ENCODE assay signal across 8 mouse cellular contexts in genomic region chr19:32107771-32108306, GRCm38 (mm10). TPM values are rescaled to one million over a fixed set of nuclear protein-coding genes. Genes with fewer than 3 reads are reported as not detected.
A peak's percentile ranks its signal among the peaks of the same experiment; 100 is the strongest.
DNase-seq lines count a peak whose midpoint lies in the region; ATAC-seq and TF ChIP-seq lines count a peak whose summit lies in the region.

TSS of gene Asah2 (minus strand) at chr19:32108211.

- H3K9ac ChIP-seq in hindbrain, embryonic 11.5 days (ENCODE audit: low read depth, low read length) = peak within 1 kb of the TSS; percentile 70
- peak within 1 kb of the TSS; percentile 77 for H3K9ac ChIP-seq in lung, postnatal 0 days (replicated peaks; ENCODE audit: low read depth)

- no peaks in the 10 kb centered on the region for H3K27me3 ChIP-seq in hindbrain, embryonic 11.5 days (ENCODE audit: control insufficient read depth, insufficient read depth, low read length)
- no peaks in the 10 kb centered on the region for H3K27me3 ChIP-seq in lung, postnatal 0 days (replicated peaks; ENCODE audit: insufficient read depth, low read length)

- no peaks in the 10 kb centered on the region for H3K36me3 ChIP-seq in hindbrain, embryonic 11.5 days (ENCODE audit: control insufficient read depth, insufficient read depth, low read length)
- H3K36me3 ChIP-seq in lung, postnatal 0 days (ENCODE audit: insufficient read depth, low read length) = no peaks in the 10 kb centered on the region

- H3K9me3 ChIP-seq in hindbrain, embryonic 11.5 days (ENCODE audit: control insufficient read depth, low read length) = no peaks in the 10 kb centered on the region
- no peaks in the 10 kb centered on the region for H3K9me3 ChIP-seq in lung, postnatal 0 days (ENCODE audit: low read length)

- H3K4me1 ChIP-seq in hindbrain, embryonic 11.5 days (replicated peaks; ENCODE audit: control insufficient read depth, insufficient read depth, low read length) = no peaks in the 10 kb centered on the region
- peaks cover 9% of the 10 kb centered on the region; the same call in 1 of the 2 replicates for H3K4me1 ChIP-seq in lung, postnatal 0 days (ENCODE audit: insufficient read depth, low read depth, low read length)

- peak within 1 kb of the TSS; percentile 46 for H3K4me3 ChIP-seq in hindbrain, embryonic 11.5 days (ENCODE audit: low read depth, low read length)
- peak within 1 kb of the TSS; percentile 71 for H3K4me3 ChIP-seq in lung, postnatal 0 days (ENCODE audit: low read depth, low read length)

- WGBS in hindbrain, embryonic 11.5 days = under 1% methylated on average over 28 of the region's 28 CpGs
- WGBS in lung, postnatal 0 days = under 1% methylated on average over 20 of the region's 28 CpGs

- no peak for TF ChIP-seq EP300 in lung, postnatal 0 days (IDR thresholded peaks at IDR 0.05)

- H3K4me2 ChIP-seq in hindbrain, embryonic 11.5 days (replicated peaks; ENCODE audit: low read depth, low read length) = peak within 1 kb of the TSS; percentile 53
- peak within 1 kb of the TSS; percentile 61 for H3K4me2 ChIP-seq in lung, postnatal 0 days (replicated peaks; ENCODE audit: low read depth, low read length)

- TF ChIP-seq CTCF in lung, postnatal 0 days (IDR thresholded peaks at IDR 0.05) = peak; percentile 62

- no peak within 1 kb of the TSS for H3K27ac ChIP-seq in hindbrain, embryonic 11.5 days (ENCODE audit: low read depth, low read length)
- peak within 1 kb of the TSS; percentile 98 for H3K27ac ChIP-seq in lung, postnatal 0 days (ENCODE audit: low read length)

- DNase-seq in Muller cell, postnatal 12 days (ENCODE audit: inconsistent ontology term) = peak; percentile 84
- peak; percentile 27 for DNase-seq in cerebellum, adult 9-10 months
- DNase-seq in hindbrain, embryonic 11.5 days (ENCODE audit: low spot score) = peak; percentile 77
- DNase-seq in layer of hippocampus, postnatal 10 days (ENCODE audit: low spot score in 2 of 2) = peak; percentile 70 to 77
- DNase-seq in lung, postnatal 0 days (ENCODE audit: low spot score) = peak; percentile 94
- peak; percentile 60 for DNase-seq in ovary, postnatal 14 days (ENCODE audit: low spot score)
- peak; percentile 78 for DNase-seq in thymus, postnatal 14 days

- ATAC-seq in frontal cortex, adult (ENCODE audit: low TSS enrichment) = peak; percentile 98
- ATAC-seq in hindbrain, embryonic 11.5 days (ENCODE audit: low FRiP score) = peak; percentile 93
- peak; percentile 95 for ATAC-seq in lung, postnatal 0 days

RNA-seq across cellular contexts. Expression of gene Asah2, which starts in this region (rescaled TPM):
- 0.57 and 0.59 TPM in 2 replicates for polyA plus RNA-seq in hindbrain, embryonic 11.5 days (2014; fragmentation: Nextera tagmentation; extraction: Ambion mirVana)
- total RNA-seq in layer of hippocampus, postnatal 10 days (2021) = 1 to 10 TPM; 5.5 to 6.2 TPM
- polyA plus RNA-seq in lung, postnatal 0 days (2015; fragmentation: Nextera tagmentation; extraction: Ambion mirVana) = 2.1 and 2.5 TPM in 2 replicates

Comparison
In these comparisons a context has a peak if more than half of its experiments do, and no peak if none do; other contexts are left out.
1. Peak in DNase-seq, ATAC-seq, H3K4me3 ChIP-seq, H3K9ac ChIP-seq and H3K4me2 ChIP-seq in hindbrain, embryonic 11.5 days; RNA of the gene not detected or under 1 TPM.
2. DNase-seq: peak in every context shown above with its lines; median percentile 94 in lung, postnatal 0 days; 84 in Muller cell, postnatal 12 days; 78 in thymus, postnatal 14 days; 77 in hindbrain, embryonic 11.5 days; 74 in layer of hippocampus, postnatal 10 days; 60 in ovary, postnatal 14 days; 27 in cerebellum, adult 9-10 months.